ENCODE assay signal across 16 mouse cellular contexts in the genomic region with DNA sequence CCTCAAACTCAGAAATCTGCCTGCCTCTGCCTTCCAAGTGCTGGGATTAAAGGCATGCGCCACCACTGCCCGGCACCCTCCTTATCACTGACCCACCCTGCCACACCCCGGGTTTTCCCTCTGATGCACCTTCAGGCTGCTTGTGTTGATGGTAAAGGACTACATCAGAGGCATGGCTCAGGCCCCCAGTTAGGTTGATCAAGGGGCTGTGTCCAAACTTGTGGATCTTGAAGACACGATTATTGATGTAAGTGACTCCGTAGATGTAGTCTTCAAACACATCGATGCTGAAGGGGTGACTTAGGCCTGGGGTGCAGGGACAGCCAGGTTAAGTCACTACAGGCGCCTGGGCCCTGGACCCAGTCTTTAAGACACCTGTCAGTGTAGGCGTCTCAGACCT. TPM values are rescaled to one million over a fixed set of nuclear protein-coding genes. Genes with fewer than 3 reads are reported as not detected.
A peak's percentile ranks its signal among the peaks of the same experiment; 100 is the strongest.
DNase-seq lines count a peak whose midpoint lies in the region; ATAC-seq and TF ChIP-seq lines count a peak whose summit lies in the region.
"Had no signal": no experiment of that assay in that cellular context is flagged by ENCODE, and none has a peak within 500 bp of the region (broad histone marks: within the 10 kb centered on the region; RNA-seq: fewer than 3 reads in every experiment).

No protein-coding gene starts in this region.

- H3K4me1 ChIP-seq in heart, adult 2 months (ENCODE audit: control insufficient read depth, insufficient read depth, low read length) = no peaks in the 10 kb centered on the region
- H3K4me1 ChIP-seq in hindbrain, embryonic 13.5 days (replicated peaks) = peaks cover 21% of the 10 kb centered on the region
- H3K4me1 ChIP-seq in hindbrain, embryonic 12.5 days = peaks cover 17% of the 10 kb centered on the region

- no peaks in the 10 kb centered on the region for H3K27me3 ChIP-seq in heart, adult 2 months (ENCODE audit: control insufficient read depth, insufficient read depth, low read length)
- H3K27me3 ChIP-seq in hindbrain, embryonic 13.5 days = no peaks in the 10 kb centered on the region
- H3K27me3 ChIP-seq in hindbrain, embryonic 12.5 days = peaks cover 6% of the 10 kb centered on the region; the same call in 1 of the 2 replicates
- H3K27me3 ChIP-seq: Patski had no signal

- no peak overlapping the region for H3K9ac ChIP-seq in heart, adult 2 months (ENCODE audit: low read depth, low read length)
- no peak overlapping the region for H3K9ac ChIP-seq in hindbrain, embryonic 13.5 days
- H3K9ac ChIP-seq in hindbrain, embryonic 12.5 days = no peak overlapping the region

- H3K4me2 ChIP-seq in hindbrain, embryonic 13.5 days = no peak overlapping the region
- H3K4me2 ChIP-seq in hindbrain, embryonic 12.5 days (replicated peaks) = no peak overlapping the region

- no peak overlapping the region for H3K4me3 ChIP-seq in heart, adult 2 months
- no peak overlapping the region for H3K4me3 ChIP-seq in hindbrain, embryonic 13.5 days
- H3K4me3 ChIP-seq in hindbrain, embryonic 12.5 days = no peak overlapping the region

- no peak for TF ChIP-seq POLR2A in heart, adult 2 months (IDR thresholded peaks at IDR 0.05; ENCODE audit: insufficient read depth, low read depth, low read length)

- intact Hi-C loops in heart, adult 2 months (cut with DNase I) = no loop called here

- H3K79me2 ChIP-seq in heart, adult 2 months (replicated peaks; ENCODE audit: control insufficient read depth, insufficient read depth, low read length) = no peaks in the 10 kb centered on the region

- no peak for ATAC-seq in hindbrain, embryonic 13.5 days (ENCODE audit: low FRiP score)
- ATAC-seq in hindbrain, embryonic 12.5 days (ENCODE audit: low FRiP score) = no peak
- ATAC-seq: activated CD4-positive, CD25-positive, alpha-beta regulatory T cell, adult 4 months; CD4-positive, CD25-positive, alpha-beta regulatory T cell, adult 4 months had no signal

- no peak for TF ChIP-seq CTCF in heart, adult 2 months (IDR thresholded peaks at IDR 0.05)

- WGBS in heart, adult 2 months = 94% methylated on average over 8 of the region's 8 CpGs
- WGBS in hindbrain, embryonic 13.5 days = 97% methylated on average over 8 of the region's 8 CpGs
- 96% methylated on average over 8 of the region's 8 CpGs for WGBS in hindbrain, embryonic 12.5 days

- peak; percentile 91 for DNase-seq in heart, adult 11 months
- DNase-seq in heart, adult 2 months = no peak
- DNase-seq: adrenal gland, adult 2 months; adrenal gland, adult 8-10 months; adrenal gland, postnatal 10 days; adrenal gland, postnatal 14 days; adrenal gland, postnatal 25 days; adrenal gland, postnatal 36 days; B cell, adult 2 months had no signal

- H3K27ac ChIP-seq in heart, adult 2 months = no peak overlapping the region
- H3K27ac ChIP-seq in hindbrain, embryonic 13.5 days = peak overlapping the region; percentile 78; the same call in 1 of the 2 replicates
- H3K27ac ChIP-seq in hindbrain, embryonic 12.5 days = no peak overlapping the region

- no peaks in the 10 kb centered on the region for H3K9me3 ChIP-seq in hindbrain, embryonic 13.5 days
- no peaks in the 10 kb centered on the region for H3K9me3 ChIP-seq in hindbrain, embryonic 12.5 days (replicated peaks)
- H3K9me3 ChIP-seq: G1E had no signal

- TF ChIP-seq EP300 in heart, adult 2 months (IDR thresholded peaks at IDR 0.05; ENCODE audit: insufficient read depth, low read depth, low read length) = no peak

- H3K36me3 ChIP-seq in heart, adult 2 months (ENCODE audit: control insufficient read depth, insufficient read depth, low read length) = no peaks in the 10 kb centered on the region
- H3K36me3 ChIP-seq in hindbrain, embryonic 13.5 days = peaks cover 82% of the 10 kb centered on the region
- H3K36me3 ChIP-seq in hindbrain, embryonic 12.5 days = peaks cover 79% of the 10 kb centered on the region
- H3K36me3 ChIP-seq: G1E had no signal

RNA-seq across cellular contexts. Expression of a gene that starts 7.2 kb away (rescaled TPM):
- under 1 TPM; 0.34 to 0.68 TPM for total RNA-seq in heart, adult 2 months (2021)
- 0.39 and 0.41 TPM in 2 replicates for polyA plus RNA-seq in heart, adult 2 months (2012; rRNA removed)
- 139 and 176 TPM in 2 replicates for polyA plus RNA-seq in hindbrain, embryonic 13.5 days (2015; fragmentation: Nextera tagmentation; extraction: Ambion mirVana)
- polyA plus RNA-seq in hindbrain, embryonic 12.5 days (2016; fragmentation: Nextera tagmentation; extraction: Ambion mirVana) = 101 and 109 TPM in 2 replicates
- total RNA-seq: MEL had no signal
- polyA plus RNA-seq: activated CD4-positive, CD25-positive, alpha-beta regulatory T cell, adult 4 months; CD4-positive, CD25-positive, alpha-beta regulatory T cell, adult 4 months had no signal

RNA-seq across cellular contexts. Expression of a gene that starts 19.3 kb away (rescaled TPM):
- 10 to 100 TPM; 42.6 to 43.4 TPM for total RNA-seq in heart, adult 2 months (2021)
- 60.9 and 67.0 TPM in 2 replicates for polyA plus RNA-seq in heart, adult 2 months (2012; rRNA removed)
- polyA plus RNA-seq in hindbrain, embryonic 13.5 days (2015; fragmentation: Nextera tagmentation; extraction: Ambion mirVana) = 52.7 and 57.5 TPM in 2 replicates
- 67.1 and 67.5 TPM in 2 replicates for polyA plus RNA-seq in hindbrain, embryonic 12.5 days (2016; fragmentation: Nextera tagmentation; extraction: Ambion mirVana)

RNA-seq across cellular contexts. Expression of a gene that starts 26.7 kb away (rescaled TPM):
- total RNA-seq in heart, adult 2 months (2021) = 10 to 100 TPM; 20.1 to 27.9 TPM
- polyA plus RNA-seq in heart, adult 2 months (2012; rRNA removed) = 45.1 and 64.4 TPM in 2 replicates
- 13.4 and 15.5 TPM in 2 replicates for polyA plus RNA-seq in hindbrain, embryonic 13.5 days (2015; fragmentation: Nextera tagmentation; extraction: Ambion mirVana)
- 7.7 and 8.4 TPM in 2 replicates for polyA plus RNA-seq in hindbrain, embryonic 12.5 days (2016; fragmentation: Nextera tagmentation; extraction: Ambion mirVana)
- polyA plus RNA-seq: activated CD4-positive, CD25-positive, alpha-beta regulatory T cell, adult 4 months; CD4-positive, CD25-positive, alpha-beta regulatory T cell, adult 4 months had no signal

RNA-seq across cellular contexts. Expression of a gene that starts 40.0 kb away (rescaled TPM):
- 1 to 10 TPM in 1 of 2 experiments, under 1 TPM in 1; 0.21 to 1.2 TPM for total RNA-seq in heart, adult 2 months (2021)
- polyA plus RNA-seq in heart, adult 2 months (2012; rRNA removed) = 0.86 and 1.7 TPM in 2 replicates
- 2.5 TPM in 2 replicates for polyA plus RNA-seq in hindbrain, embryonic 13.5 days (2015; fragmentation: Nextera tagmentation; extraction: Ambion mirVana)
- 2.2 and 4.8 TPM in 2 replicates for polyA plus RNA-seq in hindbrain, embryonic 12.5 days (2016; fragmentation: Nextera tagmentation; extraction: Ambion mirVana)
- total RNA-seq: MEL had no signal

Comparison
In these comparisons a context has a peak if more than half of its experiments do, and no peak if none do; other contexts are left out.
1. RNA of a gene that starts 7.2 kb away (polyA plus RNA-seq): 139 to 176 TPM in hindbrain, embryonic 13.5 days and 101 to 109 TPM in hindbrain, embryonic 12.5 days; 0.39 to 0.41 TPM in heart, adult 2 months; every median in the first group is over 10 times any median in the second.